Comparison of ENCODE assay signal across 26 mouse cellular contexts in the genomic region with DNA sequence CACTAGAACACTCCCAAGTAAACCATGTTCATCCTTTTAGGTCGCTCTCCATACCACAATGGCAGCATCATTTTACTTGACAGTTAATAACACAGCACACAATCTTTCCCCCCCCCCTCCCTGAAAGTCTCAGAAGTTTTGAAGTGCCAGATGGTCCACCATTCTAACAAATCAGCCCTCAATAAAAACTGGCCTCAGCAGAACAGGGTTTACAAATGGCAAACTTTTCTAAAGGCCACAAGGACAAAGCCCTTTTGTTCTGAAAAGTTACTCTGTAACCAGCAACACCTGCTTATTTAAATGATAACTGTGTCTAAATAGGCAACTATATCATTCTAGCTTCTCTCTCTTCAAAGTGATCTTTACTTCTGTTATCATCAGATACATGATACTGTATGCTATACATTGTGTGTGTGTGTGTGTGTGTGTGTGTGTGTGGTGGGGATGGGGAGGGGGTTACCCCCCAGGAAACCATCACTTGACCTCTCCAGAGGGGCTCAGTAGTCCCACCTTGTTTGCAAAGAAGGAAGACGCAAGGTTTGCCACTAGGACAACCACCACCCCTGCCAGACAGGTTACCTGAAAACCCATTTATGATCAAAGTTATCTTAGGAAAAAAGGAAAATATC.
DNase-seq lines count a peak whose midpoint lies in the region; ATAC-seq lines count a peak whose summit lies in the region.
"Had no signal": no experiment of that assay in that cellular context is flagged by ENCODE, and none has a peak within 500 bp of the region (broad histone marks: within the 10 kb centered on the region; RNA-seq: fewer than 3 reads in every experiment).

No protein-coding gene starts in this region.

- WGBS in intestine, embryonic 16.5 days, result 56% methylated on average over 2 of the region's 2 CpGs

- H3K9ac ChIP-seq in intestine, embryonic 16.5 days (ENCODE audit: low read depth, low read length), result no peak overlapping the region
- H3K9ac ChIP-seq: embryonic facial prominence, embryonic 15.5 days; forebrain, embryonic 13.5 days; liver, embryonic 15.5 days; lung, embryonic 14.5 days; neural tube, embryonic 12.5 days had no signal

- peak; percentile 26 for DNase-seq in retina, postnatal 1 day
- DNase-seq in retina, embryonic 14.5 days (ENCODE audit: low spot score), result no peak
- DNase-seq in R1 (ENCODE audit: low read depth, low spot score), result peak; percentile 25
- no peak for DNase-seq in urinary bladder, postnatal 4 days (ENCODE audit: low spot score in 2 of 2)
- DNase-seq in lung, postnatal 10 days, result no peak
- DNase-seq: adrenal gland, postnatal 25 days; B cell, adult 2 months; cerebellum, adult 11-12 months; cerebellum, adult 9-11 months; gastrocnemius, postnatal 14 days; heart, postnatal 14 days; kidney, adult 2 months; kidney, postnatal 10 days; layer of hippocampus, adult 9-11 months; lung, embryonic 14.5 days; right cerebral cortex, postnatal 25 days; thymus, adult 2 months; thymus, postnatal 36 days had no signal

- H3K4me3 ChIP-seq in intestine, embryonic 16.5 days (ENCODE audit: low read length), result no peak overlapping the region
- H3K4me3 ChIP-seq: embryonic facial prominence, embryonic 15.5 days; forebrain, embryonic 13.5 days; liver, embryonic 15.5 days; myocyte; neural tube, embryonic 12.5 days had no signal

- peaks cover 6% of the 10 kb centered on the region for H3K4me1 ChIP-seq in intestine, embryonic 16.5 days (ENCODE audit: control insufficient read depth, insufficient read depth, low read length)
- H3K4me1 ChIP-seq: liver, embryonic 15.5 days had no signal

- no peaks in the 10 kb centered on the region for H3K36me3 ChIP-seq in intestine, embryonic 16.5 days (ENCODE audit: control insufficient read depth, insufficient read depth, low read length)
- H3K36me3 ChIP-seq: embryonic facial prominence, embryonic 15.5 days; liver, embryonic 15.5 days; neural tube, embryonic 12.5 days had no signal

- no peaks in the 10 kb centered on the region for H3K9me3 ChIP-seq in intestine, embryonic 16.5 days (ENCODE audit: control insufficient read depth, low read length)
- H3K9me3 ChIP-seq: embryonic facial prominence, embryonic 15.5 days; forebrain, embryonic 13.5 days; liver, embryonic 15.5 days; neural tube, embryonic 12.5 days had no signal

- H3K4me2 ChIP-seq in intestine, embryonic 16.5 days (ENCODE audit: low read depth, low read length), result no peak overlapping the region
- H3K4me2 ChIP-seq: embryonic facial prominence, embryonic 15.5 days; forebrain, embryonic 13.5 days; liver, embryonic 15.5 days; lung, embryonic 14.5 days; midbrain, embryonic 11.5 days; neural tube, embryonic 12.5 days had no signal

- ATAC-seq in intestine, embryonic 16.5 days, result peak; percentile 74
- ATAC-seq: forebrain, embryonic 13.5 days; Patski had no signal

- no peaks in the 10 kb centered on the region for H3K27me3 ChIP-seq in intestine, embryonic 16.5 days (replicated peaks; ENCODE audit: control insufficient read depth, insufficient read depth, low read length)
- H3K27me3 ChIP-seq: embryonic facial prominence, embryonic 15.5 days; liver, embryonic 15.5 days; neural tube, embryonic 12.5 days; Patski had no signal

- 0 out of 2 replicates have a peak overlapping the region, but pooled peaks have one; percentile 37 for H3K27ac ChIP-seq in intestine, embryonic 16.5 days (ENCODE audit: low read length)
- H3K27ac ChIP-seq: embryonic facial prominence, embryonic 15.5 days; forebrain, embryonic 13.5 days; liver, embryonic 15.5 days; neural tube, embryonic 12.5 days had no signal

Comparison
In these comparisons a context has a peak if more than half of its experiments do, and no peak if none do; other contexts are left out.
1. DNase-seq: peak in retina, postnatal 1 day (single experiment) and R1 (single experiment); none in retina, embryonic 14.5 days (single experiment), urinary bladder, postnatal 4 days (0 of 2) and lung, postnatal 10 days (single experiment).